Mouse (Mus musculus): ENCODE measurements at regions not wholly inside any gene's neighbourhood (a gene's known extent, or its start where the extent isn't known, plus 50 kb on each side); places are given as distances from the start of the nearest gene placed in this dataset.
"Not testable (repeated sequence)": the region's sequence is repeated elsewhere in the genome, so short reads cannot be mapped to it uniquely, and the experiment has no call there.

- H3K9me3 ChIP-seq, result no peaks in the 10 kb centered on the region
- WGBS, result 92% methylated on average over 6 of the region's 6 CpGs
- no peaks in the 10 kb centered on the region for H3K36me3 ChIP-seq
- H3K27me3 ChIP-seq (ENCODE audit: insufficient read depth, poor library complexity, severe bottlenecking), result no peaks in the 10 kb centered on the region
- H3K4me1 ChIP-seq (replicated peaks), result peaks cover 11% of the 10 kb centered on the region; the same call in 1 of the 2 replicates
- no peak overlapping the region for H3K27ac ChIP-seq
- H3K4me3 ChIP-seq, result no peak overlapping the region
- no peak for DNase-seq (ENCODE audit: low spot score)
Measured at GRCm38 (mm10) chr1:177345540-177345939, 87.5 kb upstream of the Akt3 start.

DNA sequence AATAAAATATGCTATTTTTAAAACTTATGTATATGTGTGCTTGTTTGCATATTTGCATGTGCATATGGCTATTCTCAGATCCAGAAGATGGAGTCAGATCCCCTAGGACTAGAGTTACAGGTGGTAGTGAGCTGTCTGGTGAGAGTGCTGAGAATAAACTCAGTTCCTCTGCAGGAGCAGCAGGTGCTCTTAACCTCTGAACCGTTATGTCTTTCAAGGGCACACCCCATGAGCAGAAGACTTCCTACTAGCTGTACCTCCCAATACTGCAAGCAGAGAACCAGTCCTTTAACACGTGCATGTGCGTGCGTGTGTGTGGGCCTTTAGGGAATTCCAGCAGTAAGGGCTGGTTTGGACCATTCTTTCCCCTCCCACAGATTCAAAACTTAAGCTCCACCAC lies 85.9 kb upstream of the Akt3 start:
- H3K27me3 ChIP-seq (ENCODE audit: insufficient read depth, poor library complexity, severe bottlenecking), result no peaks in the 10 kb centered on the region
- DNase-seq (ENCODE audit: low spot score), result no peak
- H3K27ac ChIP-seq, result no peak overlapping the region
- H3K4me3 ChIP-seq, result no peak overlapping the region
- no peaks in the 10 kb centered on the region for H3K36me3 ChIP-seq
- 79% methylated on average over 4 of the region's 4 CpGs for WGBS
- H3K9me3 ChIP-seq, result no peaks in the 10 kb centered on the region
- H3K4me1 ChIP-seq (replicated peaks), result peaks cover 13% of the 10 kb centered on the region

DNA sequence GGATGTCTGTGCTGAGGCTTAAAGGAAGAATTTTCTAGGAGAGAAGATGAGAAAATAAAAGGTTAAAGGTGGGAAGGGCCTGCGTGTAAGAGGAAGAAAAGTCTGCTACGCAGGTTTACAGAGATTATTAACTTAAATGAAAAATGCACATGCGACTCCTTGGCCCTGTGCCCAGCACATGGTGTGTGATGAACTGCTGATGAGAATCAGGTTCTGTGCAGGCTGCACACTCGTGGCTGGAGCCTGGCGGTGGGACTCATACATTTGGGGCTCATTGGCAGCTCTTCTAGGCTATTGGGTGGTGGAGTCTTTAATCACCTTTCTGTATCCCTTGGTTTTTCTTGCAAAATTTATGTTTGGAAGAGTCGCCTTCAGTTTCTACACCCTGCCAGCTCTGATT lies 85.1 kb upstream of the Akt3 start:
- Histone ChIP-seq H3K4me3 (no peak overlapping the region), H3K4me1 (replicated peaks) (peaks cover 21% of the 10 kb centered on the region), H3K9me3 (no peaks in the 10 kb centered on the region), H3K27ac (no peak overlapping the region), H3K27me3 (ENCODE audit: insufficient read depth, poor library complexity, severe bottlenecking) (no peaks in the 10 kb centered on the region), H3K36me3 (no peaks in the 10 kb centered on the region)
- WGBS, result 76% methylated on average over 6 of the region's 6 CpGs
- DNase-seq (ENCODE audit: low spot score), result no peak

GRCm38 (mm10) chr1:177340232-177340631 lies 82.2 kb upstream of the Akt3 start:
- Histone ChIP-seq H3K9me3 (no peaks in the 10 kb centered on the region), H3K36me3 (no peaks in the 10 kb centered on the region), H3K27me3 (ENCODE audit: insufficient read depth, poor library complexity, severe bottlenecking) (no peaks in the 10 kb centered on the region), H3K4me1 (replicated peaks) (peaks cover 16% of the 10 kb centered on the region), H3K4me3 (no peak overlapping the region), H3K27ac (peak overlapping the region; percentile 19; the same call in 1 of the 2 replicates)
- 84% methylated on average over 3 of the region's 3 CpGs for WGBS
- DNase-seq (ENCODE audit: low spot score), result no peak

- Histone ChIP-seq H3K4me1 (replicated peaks) (peaks cover 24% of the 10 kb centered on the region), H3K4me3 (peak overlapping the region; percentile 53), H3K27ac (peak overlapping the region; percentile 90)
- H3K27me3 ChIP-seq (ENCODE audit: insufficient read depth, poor library complexity, severe bottlenecking); H3K9me3 ChIP-seq; H3K36me3 ChIP-seq; DNase-seq (ENCODE audit: low spot score): not testable (repeated sequence)
- whole genome bisulfite sequencing, result 67% methylated on average over 12 of the region's 13 CpGs
Measured at GRCm38 (mm10) chr1:177339207-177339787, 81.3 kb upstream of the Akt3 start.

GRCm38 (mm10) chr1:177338466-177339206 lies 80.6 kb upstream of the Akt3 start:
- peak; percentile 73 for DNase-seq (ENCODE audit: low spot score)
- peak overlapping the region; percentile 90 for H3K27ac ChIP-seq
- H3K4me1 ChIP-seq (replicated peaks), result peaks cover 28% of the 10 kb centered on the region
- no peaks in the 10 kb centered on the region for H3K9me3 ChIP-seq
- peak overlapping the region; percentile 53 for H3K4me3 ChIP-seq
- no peaks in the 10 kb centered on the region for H3K27me3 ChIP-seq (ENCODE audit: insufficient read depth, poor library complexity, severe bottlenecking)
- WGBS, result 6% methylated on average over 32 of the region's 32 CpGs
- no peaks in the 10 kb centered on the region for H3K36me3 ChIP-seq

DNA sequence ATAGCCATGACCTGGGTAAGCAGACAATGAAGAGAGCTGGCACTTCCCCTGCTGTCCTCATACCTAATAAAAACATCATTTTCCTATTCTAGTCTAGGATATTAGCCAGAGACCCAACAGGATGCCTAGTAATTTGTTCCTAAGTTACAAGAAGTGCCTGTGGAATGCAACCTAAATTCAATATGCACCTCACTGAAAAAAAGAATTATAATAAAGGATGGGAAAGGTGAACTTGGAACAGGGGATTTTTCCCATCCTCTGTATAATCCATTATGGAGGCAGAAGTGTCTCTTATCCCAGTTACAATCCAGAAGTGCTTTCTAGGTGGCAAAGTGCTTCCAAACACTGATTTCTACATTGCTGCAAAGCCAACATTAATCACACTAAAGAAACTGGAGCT lies 79.8 kb upstream of the Akt3 start:
- H3K4me1 ChIP-seq (replicated peaks), result peaks cover 28% of the 10 kb centered on the region
- H3K9me3 ChIP-seq, result no peaks in the 10 kb centered on the region
- no peak overlapping the region for H3K4me3 ChIP-seq
- H3K27ac ChIP-seq, result no peak overlapping the region; the same call in 1 of the 2 replicates
- no peak for DNase-seq (ENCODE audit: low spot score)
- H3K27me3 ChIP-seq (ENCODE audit: insufficient read depth, poor library complexity, severe bottlenecking), result no peaks in the 10 kb centered on the region
- H3K36me3 ChIP-seq, result no peaks in the 10 kb centered on the region

- H3K4me3 ChIP-seq, result no peak overlapping the region
- no peak overlapping the region for H3K27ac ChIP-seq
- H3K36me3 ChIP-seq, result no peaks in the 10 kb centered on the region
- 87% methylated on average over 4 of the region's 4 CpGs for WGBS
- H3K4me1 ChIP-seq (replicated peaks), result peaks cover 28% of the 10 kb centered on the region
- H3K27me3 ChIP-seq (ENCODE audit: insufficient read depth, poor library complexity, severe bottlenecking), result no peaks in the 10 kb centered on the region
- H3K9me3 ChIP-seq, result no peaks in the 10 kb centered on the region
- no peak for DNase-seq (ENCODE audit: low spot score)
Measured at GRCm38 (mm10) chr1:177337141-177337540, 79.1 kb upstream of the Akt3 start.

- no peak for DNase-seq (ENCODE audit: low spot score)
- H3K4me1 ChIP-seq (replicated peaks), result peaks cover 28% of the 10 kb centered on the region
- no peaks in the 10 kb centered on the region for H3K27me3 ChIP-seq (ENCODE audit: insufficient read depth, poor library complexity, severe bottlenecking)
- H3K27ac ChIP-seq, result no peak overlapping the region
- WGBS, result 91% methylated on average over 2 of the region's 2 CpGs
- no peak overlapping the region for H3K4me3 ChIP-seq
- no peaks in the 10 kb centered on the region for H3K9me3 ChIP-seq
- H3K36me3 ChIP-seq, result no peaks in the 10 kb centered on the region
Measured at GRCm38 (mm10) chr1:177336436-177336835, 78.4 kb upstream of the Akt3 start.

GRCm38 (mm10) chr1:177335961-177336360 lies 78.0 kb upstream of the Akt3 start:
- 88% methylated on average over 6 of the region's 6 CpGs for WGBS
- H3K36me3 ChIP-seq, result no peaks in the 10 kb centered on the region
- H3K9me3 ChIP-seq, result no peaks in the 10 kb centered on the region
- no peaks in the 10 kb centered on the region for H3K27me3 ChIP-seq (ENCODE audit: insufficient read depth, poor library complexity, severe bottlenecking)
- H3K4me1 ChIP-seq (replicated peaks), result peaks cover 28% of the 10 kb centered on the region
- H3K27ac ChIP-seq, result no peak overlapping the region
- DNase-seq (ENCODE audit: low spot score), result no peak
- no peak overlapping the region for H3K4me3 ChIP-seq

GRCm38 (mm10) chr1:177323366-177323765 lies 65.4 kb upstream of the Akt3 start:
- Histone ChIP-seq H3K36me3 (no peaks in the 10 kb centered on the region), H3K9me3 (peaks cover 7% of the 10 kb centered on the region; the same call in 1 of the 2 replicates), H3K4me1 (replicated peaks) (peaks cover 21% of the 10 kb centered on the region), H3K4me3 (peak overlapping the region; percentile 58), H3K27me3 (ENCODE audit: insufficient read depth, poor library complexity, severe bottlenecking) (no peaks in the 10 kb centered on the region), H3K27ac (peak overlapping the region; percentile 90)
- WGBS, result 44% methylated on average over 4 of the region's 4 CpGs
- no peak for DNase-seq (ENCODE audit: low spot score)

DNA sequence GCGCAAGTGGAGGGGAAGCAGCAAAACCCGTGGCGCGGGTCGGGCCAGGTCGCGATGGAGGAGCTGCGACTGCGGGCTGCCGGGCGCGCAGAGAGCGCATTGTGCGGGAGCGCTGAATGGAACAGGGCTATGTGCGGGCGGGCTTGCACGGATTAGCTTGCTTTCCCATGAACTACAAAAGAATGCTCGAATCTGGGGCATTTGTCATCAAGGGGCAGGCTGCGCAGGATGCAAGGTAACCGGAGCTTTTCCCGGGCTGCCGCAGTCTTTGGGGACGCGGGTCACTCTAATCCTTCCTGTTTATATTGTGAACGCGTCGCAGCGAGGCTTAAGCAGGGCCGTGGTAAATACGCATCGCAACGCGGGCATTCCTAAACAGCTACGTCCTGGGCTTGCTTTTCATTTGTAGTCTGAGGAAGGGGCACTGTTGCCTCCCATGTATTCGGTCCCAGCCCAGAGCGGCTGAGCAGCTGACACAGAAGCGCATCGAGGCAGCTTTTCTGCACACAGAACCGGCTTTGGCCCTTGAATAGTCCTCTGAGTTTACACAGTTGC lies 64.8 kb upstream of the Akt3 start:
- Histone ChIP-seq H3K9me3 (peaks cover 7% of the 10 kb centered on the region; the same call in 1 of the 2 replicates), H3K4me1 (replicated peaks) (peaks cover 21% of the 10 kb centered on the region), H3K4me3 (peak overlapping the region; percentile 58), H3K27ac (peak overlapping the region; percentile 90), H3K27me3 (ENCODE audit: insufficient read depth, poor library complexity, severe bottlenecking) (no peaks in the 10 kb centered on the region), H3K36me3 (no peaks in the 10 kb centered on the region)
- peak; percentile 57 for DNase-seq (ENCODE audit: low spot score)
- under 1% methylated on average over 40 of the region's 40 CpGs for WGBS

DNA sequence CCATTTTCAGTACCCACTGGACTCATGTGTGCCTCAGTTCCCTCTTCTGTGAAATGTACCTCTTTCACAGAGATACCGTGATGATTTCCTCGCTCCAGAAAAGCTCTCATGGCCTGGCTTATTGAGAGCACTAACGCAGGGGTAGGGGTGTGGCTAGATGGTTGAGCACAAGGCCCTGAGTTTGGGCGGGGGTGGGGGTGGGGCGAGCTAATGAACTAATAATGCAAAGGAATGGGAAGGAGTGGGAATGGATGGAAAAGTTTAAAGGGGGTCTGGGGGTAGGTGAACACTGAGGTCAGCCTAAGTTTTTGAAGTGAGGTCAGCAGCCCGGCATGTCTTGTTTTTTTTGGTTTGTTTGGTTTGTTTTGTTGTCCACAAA lies 64.3 kb upstream of the Akt3 start:
- 4% methylated on average over 6 of the region's 6 CpGs for WGBS
- no peak for DNase-seq (ENCODE audit: low spot score)
- H3K36me3 ChIP-seq, result no peaks in the 10 kb centered on the region
- H3K4me1 ChIP-seq (replicated peaks), result peaks cover 21% of the 10 kb centered on the region
- H3K4me3 ChIP-seq, result peak overlapping the region; percentile 58
- peaks cover 7% of the 10 kb centered on the region; the same call in 1 of the 2 replicates for H3K9me3 ChIP-seq
- H3K27ac ChIP-seq, result peak overlapping the region; percentile 90
- no peaks in the 10 kb centered on the region for H3K27me3 ChIP-seq (ENCODE audit: insufficient read depth, poor library complexity, severe bottlenecking)

Data from hindbrain, embryonic 10.5 days (tissue).